Comparison of ENCODE assay signal across 29 mouse cellular contexts in the genomic region with DNA sequence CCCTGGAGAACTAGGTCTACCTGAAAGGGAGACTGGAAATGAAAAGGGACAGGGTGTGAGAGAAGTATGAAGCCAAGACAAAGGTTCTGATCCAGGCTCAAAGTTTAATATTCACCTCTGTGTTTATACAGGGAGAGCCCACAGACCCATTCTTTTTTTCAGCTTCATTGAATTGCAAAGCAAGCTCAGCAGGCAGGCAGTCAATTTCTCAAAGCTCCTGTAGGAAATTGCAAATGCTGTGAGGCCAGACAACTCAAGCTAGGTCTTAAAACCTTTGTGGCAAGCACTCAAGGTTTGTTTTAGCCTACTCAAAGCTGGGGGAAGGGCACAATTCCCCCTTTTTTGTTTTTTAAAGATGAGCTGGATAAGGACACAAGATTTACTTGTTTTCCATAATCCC. TPM values are rescaled to one million over a fixed set of nuclear protein-coding genes. Genes with fewer than 3 reads are reported as not detected.
"Had no signal": no experiment of that assay in that cellular context is flagged by ENCODE, and none has a peak within 500 bp of the region (broad histone marks: within the 10 kb centered on the region; RNA-seq: fewer than 3 reads in every experiment).

No protein-coding gene starts in this region.

- H3K4me1 ChIP-seq: heart, embryonic 10.5 days; heart, embryonic 12.5 days; hindbrain, embryonic 13.5 days; hindbrain, embryonic 15.5 days; limb, embryonic 13.5 days; limb, embryonic 15.5 days; liver, embryonic 12.5 days had no signal

- H3K4me3 ChIP-seq: gastrocnemius, adult 2 months; heart, embryonic 10.5 days; heart, embryonic 12.5 days; hindbrain, embryonic 13.5 days; hindbrain, embryonic 15.5 days; limb, embryonic 13.5 days; limb, embryonic 15.5 days; liver, embryonic 12.5 days had no signal

- H3K36me3 ChIP-seq: heart, embryonic 10.5 days; heart, embryonic 12.5 days; hindbrain, embryonic 13.5 days; hindbrain, embryonic 15.5 days; limb, embryonic 13.5 days; limb, embryonic 15.5 days; liver, embryonic 12.5 days had no signal

- H3K27ac ChIP-seq: gastrocnemius, adult 2 months; heart, embryonic 10.5 days; hindbrain, embryonic 13.5 days; hindbrain, embryonic 15.5 days; hindbrain, postnatal 0 days; limb, embryonic 13.5 days; limb, embryonic 15.5 days; liver, embryonic 12.5 days; liver, embryonic 14.5 days had no signal

- H3K27me3 ChIP-seq: heart, embryonic 12.5 days; hindbrain, embryonic 13.5 days; hindbrain, embryonic 15.5 days; limb, embryonic 13.5 days; limb, embryonic 15.5 days; liver, embryonic 12.5 days had no signal

- DNase-seq: gastrocnemius, adult 2 months; gastrocnemius, postnatal 10 days; gastrocnemius, postnatal 25 days; heart, adult 18-20 months; heart, postnatal 10 days; kidney, adult 11 months; kidney, adult 8-10 months; kidney, postnatal 10 days; kidney, postnatal 36 days; layer of hippocampus, adult 9-11 months; layer of hippocampus, postnatal 36 days; left cerebral cortex, postnatal 4 days had no signal

RNA-seq across cellular contexts. Expression of a gene that starts 8.6 kb away (rescaled TPM):
- polyA plus RNA-seq: heart, embryonic 10.5 days; heart, embryonic 12.5 days; heart, embryonic 14.5 days; heart, embryonic 16.5 days; hindbrain, embryonic 11.5 days; hindbrain, embryonic 13.5 days; intestine, embryonic 14.5 days; intestine, embryonic 16.5 days; large intestine, adult 2 months; limb, embryonic 11.5 days; limb, embryonic 13.5 days; limb, embryonic 15.5 days; liver, embryonic 12.5 days; liver, embryonic 14.5 days had no signal

RNA-seq across cellular contexts. Expression of a gene that starts 22.3 kb away (rescaled TPM):
- polyA plus RNA-seq: heart, embryonic 10.5 days; heart, embryonic 12.5 days; heart, embryonic 14.5 days; heart, embryonic 16.5 days; hindbrain, embryonic 11.5 days; intestine, embryonic 14.5 days; intestine, embryonic 16.5 days; kidney, embryonic 14.5 days; large intestine, adult 2 months; limb, embryonic 11.5 days; limb, embryonic 13.5 days; limb, embryonic 15.5 days; liver, embryonic 12.5 days; liver, embryonic 14.5 days had no signal

RNA-seq across cellular contexts. Expression of a gene that starts 26.3 kb away (rescaled TPM):
- polyA plus RNA-seq: heart, embryonic 10.5 days; heart, embryonic 12.5 days; heart, embryonic 14.5 days; heart, embryonic 16.5 days; hindbrain, embryonic 11.5 days; hindbrain, embryonic 13.5 days; hindbrain, embryonic 15.5 days; intestine, embryonic 14.5 days; limb, embryonic 11.5 days; limb, embryonic 13.5 days; limb, embryonic 15.5 days; liver, embryonic 12.5 days had no signal
